Mouse (Mus musculus): ENCODE data around the gene Gm20388.

Gene Gm20388

GRCm38 (mm10) chr8:121118634-121119420 lies 1208.2 kb downstream of the Gm20388 start:
- no peak for DNase-seq (ENCODE audit: low spot score in 2 of 2)

- no peak for DNase-seq (ENCODE audit: low spot score in 2 of 2)
Measured at GRCm38 (mm10) chr8:121119635-121120455, 1209.2 kb downstream of the Gm20388 start.

- no peak for DNase-seq (ENCODE audit: low spot score in 2 of 2)
Measured at GRCm38 (mm10) chr8:121120456-121121419, 1210.1 kb downstream of the Gm20388 start.

- DNase-seq (ENCODE audit: low spot score in 2 of 2) = no peak
Measured at GRCm38 (mm10) chr8:121121704-121122103, 1211.1 kb downstream of the Gm20388 start.

GRCm38 (mm10) chr8:121122368-121122767 lies 1211.7 kb downstream of the Gm20388 start:
- DNase-seq (ENCODE audit: low spot score in 2 of 2) = no peak

- DNase-seq (ENCODE audit: low spot score in 2 of 2) = no peak
Measured at GRCm38 (mm10) chr8:121123113-121123512, 1212.5 kb downstream of the Gm20388 start.

- no peak for DNase-seq (ENCODE audit: low spot score in 2 of 2)
Measured at GRCm38 (mm10) chr8:121124547-121125239, 1214.1 kb downstream of the Gm20388 start.

- DNase-seq (ENCODE audit: low spot score in 2 of 2) = no peak
Measured at GRCm38 (mm10) chr8:121125311-121125876, 1214.8 kb downstream of the Gm20388 start.

GRCm38 (mm10) chr8:121126191-121126590 lies 1215.5 kb downstream of the Gm20388 start:
- DNase-seq (ENCODE audit: low spot score in 2 of 2) = no peak

- no peak for DNase-seq (ENCODE audit: low spot score in 2 of 2)
Measured at GRCm38 (mm10) chr8:121126694-121127093, 1216.1 kb downstream of the Gm20388 start.

- DNase-seq (ENCODE audit: low spot score in 2 of 2) = no peak
Measured at GRCm38 (mm10) chr8:121127291-121127701, 1216.7 kb downstream of the Gm20388 start.

GRCm38 (mm10) chr8:121127756-121128375 lies 1217.2 kb downstream of the Gm20388 start, which contains the start of gene Foxl1:
Gene Foxl1 (plus strand): TSS chr8:121127940.
- DNase-seq (ENCODE audit: low spot score in 2 of 2) = no peak

GRCm38 (mm10) chr8:121128531-121129264 lies 1218.1 kb downstream of the Gm20388 start:
- no peak for DNase-seq (ENCODE audit: low spot score in 2 of 2)

- no peak for DNase-seq (ENCODE audit: low spot score in 2 of 2)
Measured at GRCm38 (mm10) chr8:121129265-121129940, 1218.8 kb downstream of the Gm20388 start.

GRCm38 (mm10) chr8:121130522-121130921 lies 1219.9 kb downstream of the Gm20388 start:
- DNase-seq (ENCODE audit: low spot score in 2 of 2) = no peak

- DNase-seq (ENCODE audit: low spot score in 2 of 2) = no peak
Measured at GRCm38 (mm10) chr8:121132961-121133513, 1222.4 kb downstream of the Gm20388 start.

- DNase-seq (ENCODE audit: low spot score in 2 of 2) = no peak
Measured at GRCm38 (mm10) chr8:121134102-121134501, 1223.5 kb downstream of the Gm20388 start.

GRCm38 (mm10) chr8:121134512-121134911 lies 1223.9 kb downstream of the Gm20388 start:
- DNase-seq (ENCODE audit: low spot score in 2 of 2) = no peak
